Mouse (Mus musculus): ENCODE data around the gene Glipr2.

The Glipr2 gene

GRCm38 (mm10) chr4:43980236-43980635, 23.0 kb downstream of the Glipr2 start:
- CTCF ChIA-PET = interaction anchor here (0.5 to 8.1 kb wide), 8 partner anchors 9 to 200 kb away, joined by 3 to 132 read pairs (median 5); no protein-coding TSS in a partner anchor

GRCm38 (mm10) chr4:43980846-43981245, 23.6 kb downstream of the Glipr2 start:
- CTCF ChIA-PET = interaction anchor here in 3 of 4 experiments (0.9 to 8.1 kb wide), 5 partner anchors 9 to 55 kb away, joined by 3 to 132 read pairs (median 26); no protein-coding TSS in a partner anchor
- POLR2A ChIA-PET = interaction anchor here in 3 of 4 experiments (0.9 to 6.2 kb wide), 12 partner anchors 9 to 55 kb away, joined by 4 to 53 read pairs (median 10); partner anchors contain the start of gene Glipr2 (in 1 of the 3)

More at GRCm38 (mm10) chr4:43980236-43980635, 23.0 kb downstream of the Glipr2 start:
- POLR2A ChIA-PET = interaction anchor here in 3 of 4 experiments (0.9 to 6.2 kb wide), 11 partner anchors 8 to 55 kb away, joined by 4 to 53 read pairs (median 10); partner anchors contain the start of gene Glipr2 (in 1 of the 3)

- CTCF ChIA-PET = interaction anchor here (0.7 to 8.1 kb wide), 12 partner anchors 10 to 221 kb away, joined by 3 to 132 read pairs (median 12); no protein-coding TSS in a partner anchor
- POLR2A ChIA-PET = interaction anchor here (0.7 to 6.2 kb wide), 14 partner anchors 7 to 1441 kb away, joined by 3 to 53 read pairs (median 8); partner anchors contain the start of gene Glipr2 (in 1 of the 4)
Measured at GRCm38 (mm10) chr4:43981251-43981650, 24.1 kb downstream of the Glipr2 start.

- ChIA-PET CTCF (interaction anchor here (0.5 to 8.1 kb wide), 45 partner anchors 9 to 576 kb away, joined by 3 to 132 read pairs (median 4); partner anchors contain the start of genes Clta (in 1 of the 4), Creb3 (in 1 of the 4), Hint2 (in 1 of the 4) and Tln1 (in 1 of the 4)), POLR2A (interaction anchor here (0.5 to 6.2 kb wide), 20 partner anchors 10 to 1124 kb away, joined by 3 to 53 read pairs (median 6); partner anchors contain the start of gene Glipr2 (in 2 of the 4))
Measured at GRCm38 (mm10) chr4:43982053-43982732, 25.0 kb downstream of the Glipr2 start.

- POLR2A ChIA-PET = interaction anchor here in 3 of 4 experiments (0.9 to 6.2 kb wide), 17 partner anchors 9 to 89 kb away, joined by 3 to 53 read pairs (median 6); partner anchors contain the start of genes Clta (in 1 of the 3) and Glipr2 (in 1 of the 3)
- CTCF ChIA-PET = interaction anchor here (0.6 to 8.1 kb wide), 15 partner anchors 9 to 554 kb away, joined by 3 to 132 read pairs (median 5); partner anchors contain the start of genes Creb3 (in 1 of the 4) and Tln1 (in 1 of the 4)
Measured at GRCm38 (mm10) chr4:43983181-43983580, 26.0 kb downstream of the Glipr2 start, which contains the start of gene Ccin. TSS of gene Ccin (plus strand) at chr4:43983483.

- POLR2A ChIA-PET = interaction anchor here in 3 of 4 experiments (0.9 to 6.2 kb wide), 17 partner anchors 9 to 88 kb away, joined by 3 to 53 read pairs (median 5); partner anchors contain the start of genes Clta (in 1 of the 3) and Glipr2 (in 1 of the 3)
Measured at GRCm38 (mm10) chr4:43983756-43984155, 26.6 kb downstream of the Glipr2 start.

GRCm38 (mm10) chr4:43984326-43984725, 27.1 kb downstream of the Glipr2 start:
- CTCF ChIA-PET = interaction anchor here (1.0 to 8.1 kb wide), 8 partner anchors 10 to 135 kb away, joined by 3 to 132 read pairs (median 10); no protein-coding TSS in a partner anchor
- POLR2A ChIA-PET = interaction anchor here (0.6 to 6.2 kb wide), 15 partner anchors 9 to 461 kb away, joined by 3 to 53 read pairs (median 5); partner anchors contain the start of genes Clta (in 1 of the 4), Glipr2 (in 1 of the 4) and Tpm2 (in 1 of the 4)

More at GRCm38 (mm10) chr4:43983756-43984155, 26.6 kb downstream of the Glipr2 start:
- CTCF ChIA-PET = interaction anchor here (0.6 to 8.1 kb wide), 10 partner anchors 9 to 554 kb away, joined by 3 to 132 read pairs (median 6); no protein-coding TSS in a partner anchor

- ChIA-PET POLR2A (interaction anchor here in 1 of 4 experiments (0.9 to 1.4 kb wide), 4 partner anchors 9 to 33 kb away, joined by 3 to 9 read pairs (median 6); no protein-coding TSS in a partner anchor), CTCF (no interaction called here)
Measured at GRCm38 (mm10) chr4:43988976-43989375, 31.8 kb downstream of the Glipr2 start.

GRCm38 (mm10) chr4:43993072-43993471, 35.9 kb downstream of the Glipr2 start:
- ChIA-PET CTCF (interaction anchor here in 2 of 4 experiments (0.6 to 1.8 kb wide), 2 partner anchors 67 to 233 kb away, joined by 3 to 4 read pairs; no protein-coding TSS in a partner anchor), POLR2A (interaction anchor here (0.6 to 3.4 kb wide), 20 partner anchors 9 to 431 kb away, joined by 3 to 20 read pairs (median 4); partner anchors contain the start of genes Clta (in 1 of the 4), Creb3 (in 1 of the 4), Glipr2 (in 1 of the 4) and Tln1 (in 1 of the 4))

- CTCF ChIA-PET = interaction anchor here in 2 of 4 experiments (1.1 to 1.8 kb wide), 2 partner anchors 12 to 69 kb away, joined by 4 to 5 read pairs; no protein-coding TSS in a partner anchor
Measured at GRCm38 (mm10) chr4:43994342-43994741, 37.1 kb downstream of the Glipr2 start.

GRCm38 (mm10) chr4:44003622-44004021, 46.4 kb downstream of the Glipr2 start:
- ChIA-PET CTCF (interaction anchor here (0.6 to 1.6 kb wide), 5 partner anchors 9 to 78 kb away, joined by 3 to 7 read pairs (median 3); no protein-coding TSS in a partner anchor), POLR2A (interaction anchor here in 3 of 4 experiments (0.6 to 3.7 kb wide), 12 partner anchors 9 to 240 kb away, joined by 3 to 36 read pairs (median 6); partner anchors contain the start of gene Ccin (in 1 of the 3))

More at GRCm38 (mm10) chr4:43994342-43994741, 37.1 kb downstream of the Glipr2 start:
- POLR2A ChIA-PET = interaction anchor here in 2 of 4 experiments (1.5 to 3.4 kb wide), 2 partner anchors 10 to 18 kb away, joined by 5 to 19 read pairs; partner anchors contain the start of gene Clta (in 1 of the 2)

- ChIA-PET CTCF (interaction anchor here in 3 of 4 experiments (0.6 to 1.6 kb wide), 4 partner anchors 8 to 79 kb away, joined by 3 to 7 read pairs (median 4); no protein-coding TSS in a partner anchor), POLR2A (interaction anchor here (0.6 to 3.7 kb wide), 29 partner anchors 8 to 241 kb away, joined by 3 to 36 read pairs (median 4); partner anchors contain the start of genes Ccin (in 1 of the 4) and Glipr2 (in 1 of the 4))
Measured at GRCm38 (mm10) chr4:44004126-44004525, 46.9 kb downstream of the Glipr2 start, which contains the start of gene Clta. TSS of gene Clta (plus strand) at chr4:44004452.

- POLR2A ChIA-PET = interaction anchor here in 3 of 4 experiments (0.6 to 3.7 kb wide), 31 partner anchors 8 to 208 kb away, joined by 3 to 36 read pairs (median 4); partner anchors contain the start of genes Ccin (in 1 of the 3) and Glipr2 (in 1 of the 3)
- CTCF ChIA-PET = interaction anchor here in 1 of 4 experiments (1.1 to 1.6 kb wide), 2 partner anchors 22 to 79 kb away, joined by 3 to 7 read pairs; no protein-coding TSS in a partner anchor
Measured at GRCm38 (mm10) chr4:44004623-44005409, 47.6 kb downstream of the Glipr2 start.

GRCm38 (mm10) chr4:44010176-44010575, 53.0 kb downstream of the Glipr2 start:
- ChIA-PET POLR2A (interaction anchor here in 2 of 4 experiments (0.5 to 1.0 kb wide), 3 partner anchors 12 to 1096 kb away, joined by 4 to 5 read pairs (median 4); no protein-coding TSS in a partner anchor), CTCF (interaction anchor here in 2 of 4 experiments (0.7 to 1.9 kb wide), 2 partner anchors 63 to 85 kb away, joined by 3 to 4 read pairs; no protein-coding TSS in a partner anchor)

GRCm38 (mm10) chr4:44010893-44011292, 53.7 kb downstream of the Glipr2 start:
- CTCF ChIA-PET = interaction anchor here in 3 of 4 experiments (0.7 to 1.9 kb wide), 5 partner anchors 62 to 290 kb away, joined by 3 to 5 read pairs (median 3); no protein-coding TSS in a partner anchor

GRCm38 (mm10) chr4:44011799-44012198, 54.6 kb downstream of the Glipr2 start:
- ChIA-PET POLR2A (interaction anchor here (0.6 to 3.5 kb wide), 127 partner anchors 7 to 1580 kb away, joined by 3 to 38 read pairs (median 4); partner anchors contain the start of genes Clta (in 3 of the 4), Creb3 (in 2 of the 4), Glipr2 (in 2 of the 4) and Tln1 (in 2 of the 4)), CTCF (interaction anchor here (0.5 to 1.9 kb wide), 16 partner anchors 8 to 289 kb away, joined by 3 to 8 read pairs (median 3); no protein-coding TSS in a partner anchor)

More at GRCm38 (mm10) chr4:44010893-44011292, 53.7 kb downstream of the Glipr2 start:
- POLR2A ChIA-PET = interaction anchor here in 3 of 4 experiments (0.6 to 3.5 kb wide), 16 partner anchors 11 to 348 kb away, joined by 3 to 38 read pairs (median 8); partner anchors contain the start of genes Ccin (in 1 of the 3) and Glipr2 (in 1 of the 3)
